Mouse (Mus musculus): ENCODE data around the gene Etv5. TPM values are rescaled to one million over a fixed set of nuclear protein-coding genes. Genes with fewer than 3 reads are reported as not detected.

Etv5 gene
- polyA plus RNA-seq, 1 experiment from 2014 or later, result 242 TPM

DNA sequence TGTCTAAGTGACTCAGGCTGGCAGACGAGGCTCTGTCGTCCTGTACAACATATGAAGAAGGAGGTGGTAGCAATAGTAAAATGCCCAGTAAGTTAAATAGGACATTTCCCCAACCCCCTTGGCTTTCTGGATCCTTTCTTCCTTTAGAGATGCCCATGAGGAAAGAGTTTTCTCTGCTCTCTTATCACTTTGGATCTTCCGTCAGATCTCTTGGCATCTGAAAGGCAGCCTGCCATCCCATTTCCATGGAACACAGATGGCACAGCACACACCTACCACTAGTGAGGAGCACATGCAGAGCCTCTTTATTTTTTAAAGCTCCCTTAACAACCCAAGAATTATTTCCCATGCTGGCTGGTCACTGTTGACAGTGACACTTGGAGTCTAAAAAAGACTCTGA is 22.7 kb upstream of the Etv5 start:
- no peaks in the 10 kb centered on the region for H3K4me1 ChIP-seq (ENCODE audit: insufficient read depth)
- no peaks in the 10 kb centered on the region for H3K27me3 ChIP-seq (ENCODE audit: insufficient read depth, low read length)
- no peak overlapping the region for H3K4me2 ChIP-seq
- no peak for TF ChIP-seq CTCF (IDR thresholded peaks at IDR 0.05; ENCODE audit: low read depth)
- no peaks in the 10 kb centered on the region for H3K36me3 ChIP-seq (ENCODE audit: insufficient read depth)
- H3K9ac ChIP-seq, result no peak overlapping the region
- ATAC-seq (ENCODE audit: insufficient read depth) (no peak), DNase-seq (no peak)
- no peak overlapping the region for H3K27ac ChIP-seq (ENCODE audit: low read depth)
- WGBS, result 75% methylated on average over 3 of the region's 3 CpGs
- no peaks in the 10 kb centered on the region for H3K9me3 ChIP-seq (ENCODE audit: low read depth, low read length)
- no peak overlapping the region for H3K4me3 ChIP-seq (ENCODE audit: low read depth, low read length)

DNA sequence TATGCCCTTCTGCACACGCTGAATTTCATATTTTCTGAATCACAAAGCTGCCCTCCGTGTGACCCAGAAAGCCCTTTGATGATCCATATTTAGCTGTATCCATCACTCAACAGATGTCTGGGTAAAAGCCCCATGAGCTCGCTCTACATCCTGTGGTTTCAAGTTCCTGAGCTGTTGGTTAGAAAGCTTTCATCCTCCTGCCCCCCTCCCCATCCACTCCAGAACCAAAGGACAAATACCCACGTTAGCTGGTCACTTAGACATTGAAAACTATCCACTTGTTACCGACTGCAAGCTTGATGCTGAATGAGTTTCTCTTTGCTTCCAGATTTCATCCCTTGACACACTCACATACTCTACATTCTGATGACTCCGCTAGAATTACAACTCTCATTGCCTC is 22.2 kb upstream of the Etv5 start:
- no peak overlapping the region for H3K4me3 ChIP-seq (ENCODE audit: low read depth, low read length)
- no peak overlapping the region for H3K27ac ChIP-seq (ENCODE audit: low read depth)
- no peak overlapping the region for H3K4me2 ChIP-seq
- H3K27me3 ChIP-seq (ENCODE audit: insufficient read depth, low read length), result no peaks in the 10 kb centered on the region
- no peak for TF ChIP-seq CTCF (IDR thresholded peaks at IDR 0.05; ENCODE audit: low read depth)
- DNase-seq, result no peak
- H3K9ac ChIP-seq, result no peak overlapping the region
- 37% methylated on average over 6 of the region's 6 CpGs for WGBS
- H3K9me3 ChIP-seq (ENCODE audit: low read depth, low read length), result no peaks in the 10 kb centered on the region
- H3K4me1 ChIP-seq (ENCODE audit: insufficient read depth), result peaks cover 2% of the 10 kb centered on the region; the same call in 1 of the 2 replicates
- H3K36me3 ChIP-seq (ENCODE audit: insufficient read depth), result no peaks in the 10 kb centered on the region
- ATAC-seq (ENCODE audit: insufficient read depth), result no peak

DNA sequence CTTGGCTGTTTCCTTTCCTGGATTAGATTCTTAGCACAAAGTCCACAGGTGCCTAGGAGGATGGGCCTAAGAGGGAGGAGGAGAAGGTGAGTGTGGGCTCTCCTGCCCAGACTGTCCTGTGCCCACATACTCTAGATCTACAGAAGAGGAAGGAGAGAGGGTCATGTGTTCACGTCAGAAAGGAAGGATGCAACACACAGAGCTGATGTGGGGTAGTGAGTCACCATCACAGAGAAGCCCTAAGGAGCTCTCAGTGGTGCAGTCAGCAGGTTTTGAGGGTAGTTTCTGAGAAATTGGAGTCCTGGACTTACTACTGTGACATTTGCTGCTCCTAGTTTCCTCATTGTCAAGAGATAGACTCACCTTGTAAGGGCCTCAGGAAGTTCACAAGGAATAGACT is 21.4 kb upstream of the Etv5 start:
- Histone ChIP-seq H3K9ac (no peak overlapping the region), H3K4me2 (no peak overlapping the region), H3K4me1 (ENCODE audit: insufficient read depth) (peaks cover 2% of the 10 kb centered on the region; the same call in 1 of the 2 replicates), H3K4me3 (ENCODE audit: low read depth, low read length) (no peak overlapping the region), H3K27ac (ENCODE audit: low read depth) (no peak overlapping the region), H3K36me3 (ENCODE audit: insufficient read depth) (no peaks in the 10 kb centered on the region), H3K27me3 (ENCODE audit: insufficient read depth, low read length) (no peaks in the 10 kb centered on the region), H3K9me3 (ENCODE audit: low read depth, low read length) (no peaks in the 10 kb centered on the region)
- TF ChIP-seq CTCF (IDR thresholded peaks at IDR 0.05; ENCODE audit: low read depth), result no peak
- WGBS, result 86% methylated on average over 1 of the region's 1 CpGs
- DNase-seq, result no peak
- ATAC-seq (ENCODE audit: insufficient read depth), result no peak

DNA sequence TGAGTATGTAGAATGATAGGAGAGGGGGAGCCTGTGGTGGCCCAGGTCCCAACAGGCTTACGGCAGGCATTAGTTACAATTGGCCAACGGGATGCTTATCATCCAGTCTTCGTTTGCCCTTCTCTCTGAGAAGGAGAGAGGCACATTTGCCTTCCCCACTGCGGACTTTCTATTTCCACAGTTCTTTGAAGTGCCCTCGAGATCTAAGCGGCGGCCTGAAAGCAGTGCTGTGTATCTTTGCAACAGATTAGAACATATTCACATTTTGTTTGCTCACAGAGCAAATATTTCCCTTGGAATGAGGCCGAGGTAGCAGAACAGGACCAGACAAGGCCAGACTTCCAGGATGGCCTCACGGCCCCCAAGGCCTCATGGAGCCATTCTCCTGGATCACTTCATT is 12.6 kb upstream of the Etv5 start:
- Histone ChIP-seq H3K4me2 (no peak overlapping the region), H3K9ac (no peak overlapping the region), H3K36me3 (ENCODE audit: insufficient read depth) (no peaks in the 10 kb centered on the region), H3K27ac (ENCODE audit: low read depth) (no peak overlapping the region), H3K4me1 (ENCODE audit: insufficient read depth) (peaks cover 2% of the 10 kb centered on the region; the same call in 1 of the 2 replicates), H3K9me3 (ENCODE audit: low read depth, low read length) (no peaks in the 10 kb centered on the region), H3K27me3 (ENCODE audit: insufficient read depth, low read length) (no peaks in the 10 kb centered on the region), H3K4me3 (ENCODE audit: low read depth, low read length) (no peak overlapping the region)
- no peak for TF ChIP-seq CTCF (IDR thresholded peaks at IDR 0.05; ENCODE audit: low read depth)
- DNase-seq (peak; percentile 75), ATAC-seq (ENCODE audit: insufficient read depth) (peak; percentile 70)
- 61% methylated on average over 9 of the region's 9 CpGs for WGBS

DNA sequence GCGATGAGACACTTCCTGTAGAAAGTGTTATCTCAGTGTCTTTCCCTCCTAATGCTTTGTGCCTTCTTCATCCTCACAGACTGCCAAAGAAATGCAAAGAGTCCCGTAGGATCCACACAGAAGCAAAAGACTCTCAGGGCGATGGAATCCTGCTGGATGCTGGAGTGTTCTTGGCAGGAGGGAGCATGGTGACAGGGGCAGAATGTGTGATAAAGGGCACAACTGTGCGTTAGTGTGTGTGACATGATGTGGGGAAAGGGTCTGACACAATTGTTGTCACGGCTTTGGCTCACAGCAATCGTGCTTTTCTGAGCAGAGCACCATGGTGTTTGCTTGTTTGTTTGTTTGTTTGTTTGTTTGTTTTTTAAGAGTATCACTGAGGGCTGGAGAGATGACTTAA is 8.6 kb upstream of the Etv5 start:
- no peaks in the 10 kb centered on the region for H3K4me1 ChIP-seq (ENCODE audit: insufficient read depth)
- no peaks in the 10 kb centered on the region for H3K36me3 ChIP-seq (ENCODE audit: insufficient read depth)
- H3K4me2 ChIP-seq, result no peak overlapping the region
- H3K9me3 ChIP-seq (ENCODE audit: low read depth, low read length), result no peaks in the 10 kb centered on the region
- ATAC-seq (ENCODE audit: insufficient read depth) (no peak), DNase-seq (peak; percentile 42)
- TF ChIP-seq CTCF (IDR thresholded peaks at IDR 0.05; ENCODE audit: low read depth), result no peak
- no peak overlapping the region for H3K9ac ChIP-seq
- H3K4me3 ChIP-seq (ENCODE audit: low read depth, low read length), result no peak overlapping the region
- WGBS, result 44% methylated on average over 6 of the region's 6 CpGs
- no peaks in the 10 kb centered on the region for H3K27me3 ChIP-seq (ENCODE audit: insufficient read depth, low read length)
- no peak overlapping the region for H3K27ac ChIP-seq (ENCODE audit: low read depth)

DNA sequence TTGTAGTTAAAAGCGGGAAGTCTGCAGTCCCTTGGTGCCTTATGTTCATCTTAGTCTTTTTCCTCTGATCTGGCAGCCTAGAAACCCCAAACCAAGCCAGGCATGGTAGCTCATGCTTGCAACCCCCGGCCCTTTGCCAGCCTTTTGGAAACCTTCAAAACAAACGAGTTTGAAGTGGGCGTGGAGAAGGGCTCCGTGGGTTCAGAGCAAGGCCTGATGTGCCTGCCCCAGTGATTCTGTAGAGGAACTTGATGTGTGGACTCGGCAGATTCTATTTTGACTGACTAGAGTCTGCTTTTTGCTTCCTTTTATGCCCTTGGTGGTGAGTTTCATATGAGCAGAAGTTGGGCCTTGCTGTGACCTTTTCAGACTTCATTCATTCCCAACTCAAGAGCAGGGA is 5.3 kb upstream of the Etv5 start:
- Histone ChIP-seq H3K4me3 (ENCODE audit: low read depth, low read length) (no peak overlapping the region), H3K4me2 (no peak overlapping the region), H3K27ac (ENCODE audit: low read depth) (no peak overlapping the region), H3K9ac (no peak overlapping the region), H3K4me1 (ENCODE audit: insufficient read depth) (peaks cover 12% of the 10 kb centered on the region; the same call in 1 of the 2 replicates), H3K36me3 (ENCODE audit: insufficient read depth) (no peaks in the 10 kb centered on the region), H3K9me3 (ENCODE audit: low read depth, low read length) (no peaks in the 10 kb centered on the region), H3K27me3 (ENCODE audit: insufficient read depth, low read length) (no peaks in the 10 kb centered on the region)
- TF ChIP-seq CTCF (IDR thresholded peaks at IDR 0.05; ENCODE audit: low read depth), result no peak
- 43% methylated on average over 6 of the region's 6 CpGs for WGBS
- DNase-seq (no peak), ATAC-seq (ENCODE audit: insufficient read depth) (no peak)

DNA sequence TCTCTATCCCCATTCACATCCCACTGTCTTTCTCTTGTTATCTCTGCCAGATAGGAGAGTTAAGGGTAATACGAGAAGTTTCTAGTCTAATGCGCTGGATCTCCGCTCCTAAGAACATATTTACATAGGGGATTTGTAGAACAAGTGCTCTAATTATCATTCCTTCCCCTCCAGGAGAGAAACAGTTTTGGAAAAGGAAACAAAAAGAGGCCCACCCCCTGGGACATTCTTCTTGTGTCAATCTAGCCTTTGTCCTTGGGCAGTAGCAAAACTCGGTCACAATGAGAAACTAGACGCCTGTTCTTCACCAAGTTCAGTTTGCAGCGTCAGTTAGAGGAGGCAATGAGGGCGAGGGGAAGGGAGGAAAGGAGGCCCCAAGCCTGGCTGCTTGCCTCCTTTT is 2.7 kb upstream of the Etv5 start:
- H3K4me3 ChIP-seq (ENCODE audit: low read depth, low read length), result no peak overlapping the region
- no peak for ATAC-seq (ENCODE audit: insufficient read depth)

DNA sequence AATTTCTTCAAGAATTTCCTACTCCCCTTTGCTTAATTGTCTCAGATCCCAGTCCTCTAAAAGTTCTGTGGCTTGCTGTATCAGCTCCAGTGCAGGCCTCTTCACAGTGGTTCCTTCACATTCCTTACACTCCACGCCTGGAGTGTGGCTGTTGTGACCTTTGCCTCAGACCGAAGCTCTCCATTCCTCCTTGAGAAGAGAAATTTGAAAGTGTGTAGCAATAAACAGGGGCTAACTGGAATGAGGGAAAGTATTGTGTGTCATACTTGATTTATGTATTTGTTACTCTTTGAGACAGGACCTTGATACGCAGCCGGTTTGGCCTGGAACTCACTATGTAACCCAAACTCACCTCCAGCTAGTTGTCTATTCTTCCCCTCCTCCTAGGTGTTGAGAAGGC is 1.8 kb upstream of the Etv5 start:
- DNase-seq (no peak), ATAC-seq (ENCODE audit: insufficient read depth) (no peak)
- H3K9me3 ChIP-seq (ENCODE audit: low read depth, low read length), result no peaks in the 10 kb centered on the region
- H3K4me2 ChIP-seq, result no peak overlapping the region
- peak overlapping the region; percentile 87 for H3K27ac ChIP-seq (ENCODE audit: low read depth)
- H3K4me1 ChIP-seq (ENCODE audit: insufficient read depth), result peaks cover 12% of the 10 kb centered on the region; the same call in 1 of the 2 replicates
- 54% methylated on average over 4 of the region's 4 CpGs for WGBS
- no peak overlapping the region; the same call in 1 of the 2 replicates for H3K9ac ChIP-seq
- no peaks in the 10 kb centered on the region for H3K36me3 ChIP-seq (ENCODE audit: insufficient read depth)
- no peak overlapping the region for H3K4me3 ChIP-seq (ENCODE audit: low read depth, low read length)
- no peak for TF ChIP-seq CTCF (IDR thresholded peaks at IDR 0.05; ENCODE audit: low read depth)
- H3K27me3 ChIP-seq (ENCODE audit: insufficient read depth, low read length), result no peaks in the 10 kb centered on the region

More for the DNA sequence above, 2.7 kb upstream of the Etv5 start:
- whole genome bisulfite sequencing, result 58% methylated on average over 7 of the region's 7 CpGs
- Histone ChIP-seq H3K27me3 (ENCODE audit: insufficient read depth, low read length) (no peaks in the 10 kb centered on the region), H3K9me3 (ENCODE audit: low read depth, low read length) (no peaks in the 10 kb centered on the region), H3K36me3 (ENCODE audit: insufficient read depth) (no peaks in the 10 kb centered on the region), H3K9ac (no peak overlapping the region), H3K27ac (ENCODE audit: low read depth) (no peak overlapping the region), H3K4me2 (no peak overlapping the region), H3K4me1 (ENCODE audit: insufficient read depth) (peaks cover 12% of the 10 kb centered on the region; the same call in 1 of the 2 replicates)
- TF ChIP-seq CTCF (IDR thresholded peaks at IDR 0.05; ENCODE audit: low read depth), result no peak
- no peak for DNase-seq
